Mouse (Mus musculus): ENCODE measurements around the gene Pitpnm3. TPM values are rescaled to one million over a fixed set of nuclear protein-coding genes. Genes with fewer than 3 reads are reported as not detected.

The Pitpnm3 gene
- polyA plus RNA-seq, 1 experiment = not detected

DNA sequence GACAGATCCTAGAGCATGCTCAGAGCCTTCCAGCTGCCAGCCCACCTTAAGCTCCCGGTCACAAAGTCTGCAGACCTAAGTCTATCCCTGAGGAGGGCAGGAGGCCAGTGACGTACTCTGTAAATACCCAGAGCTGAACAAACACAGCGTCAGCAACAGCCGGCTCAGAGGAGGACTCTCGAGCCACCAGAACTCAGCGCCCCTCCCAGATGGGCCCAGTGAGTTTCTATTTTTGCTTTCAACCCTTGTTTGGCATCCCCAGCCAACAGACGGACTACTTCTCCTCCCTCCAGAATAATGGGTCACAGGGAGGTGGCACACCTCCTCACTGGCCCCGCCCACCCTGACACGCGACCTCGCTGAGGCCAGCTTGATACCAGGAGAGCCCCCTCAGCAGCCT lies 5.6 kb downstream of the Pitpnm3 start:
- H3K27me3 ChIP-seq (ENCODE audit: control insufficient read depth) = peaks cover 29% of the 10 kb centered on the region
- H3K36me3 ChIP-seq (ENCODE audit: control insufficient read depth) = no peaks in the 10 kb centered on the region
- no peak for TF ChIP-seq TAL1 (IDR thresholded peaks at IDR 0.05; ENCODE audit: low read length)
- no peak for TF ChIP-seq GATA1 (IDR thresholded peaks at IDR 0.05; ENCODE audit: low read length)
- no peak overlapping the region for H3K4me3 ChIP-seq (replicated peaks)
- H3K9me3 ChIP-seq (ENCODE audit: control insufficient read depth, low read length) = no peaks in the 10 kb centered on the region
- no peaks in the 10 kb centered on the region for H3K4me1 ChIP-seq (ENCODE audit: control insufficient read depth)

GRCm38 (mm10) chr11:72129032-72129894 lies 6.3 kb downstream of the Pitpnm3 start:
- Histone ChIP-seq H3K4me1 (ENCODE audit: control insufficient read depth) (no peaks in the 10 kb centered on the region), H3K4me3 (replicated peaks) (no peak overlapping the region), H3K9me3 (ENCODE audit: control insufficient read depth, low read length) (no peaks in the 10 kb centered on the region), H3K27me3 (ENCODE audit: control insufficient read depth) (peaks cover 21% of the 10 kb centered on the region), H3K36me3 (ENCODE audit: control insufficient read depth) (no peaks in the 10 kb centered on the region)
- TF ChIP-seq GATA1 (IDR thresholded peaks at IDR 0.05; ENCODE audit: low read length) = no peak
- no peak for TF ChIP-seq TAL1 (IDR thresholded peaks at IDR 0.05; ENCODE audit: low read length)

- H3K27me3 ChIP-seq (ENCODE audit: control insufficient read depth) = peaks cover 5% of the 10 kb centered on the region; the same call in 1 of the 2 replicates
- H3K9me3 ChIP-seq (ENCODE audit: control insufficient read depth, low read length) = no peaks in the 10 kb centered on the region
- TF ChIP-seq TAL1 (IDR thresholded peaks at IDR 0.05; ENCODE audit: low read length) = no peak
- no peak for TF ChIP-seq GATA1 (IDR thresholded peaks at IDR 0.05; ENCODE audit: low read length)
- no peaks in the 10 kb centered on the region for H3K4me1 ChIP-seq (ENCODE audit: control insufficient read depth)
- no peak overlapping the region for H3K4me3 ChIP-seq (replicated peaks)
- H3K36me3 ChIP-seq (ENCODE audit: control insufficient read depth) = no peaks in the 10 kb centered on the region
Measured at GRCm38 (mm10) chr11:72127450-72128189, 8.0 kb downstream of the Pitpnm3 start.

- H3K27me3 ChIP-seq (ENCODE audit: control insufficient read depth) = no peaks in the 10 kb centered on the region
- no peaks in the 10 kb centered on the region for H3K36me3 ChIP-seq (ENCODE audit: control insufficient read depth)
- no peaks in the 10 kb centered on the region for H3K4me1 ChIP-seq (ENCODE audit: control insufficient read depth)
- no peak overlapping the region for H3K4me3 ChIP-seq (replicated peaks)
- no peak for TF ChIP-seq GATA1 (IDR thresholded peaks at IDR 0.05; ENCODE audit: low read length)
- no peak for TF ChIP-seq TAL1 (IDR thresholded peaks at IDR 0.05; ENCODE audit: low read length)
- H3K9me3 ChIP-seq (ENCODE audit: control insufficient read depth, low read length) = no peaks in the 10 kb centered on the region
Measured at GRCm38 (mm10) chr11:72125781-72126180, 9.8 kb downstream of the Pitpnm3 start.

GRCm38 (mm10) chr11:72123531-72123930 lies 12.0 kb downstream of the Pitpnm3 start:
- no peaks in the 10 kb centered on the region for H3K36me3 ChIP-seq (ENCODE audit: control insufficient read depth)
- no peaks in the 10 kb centered on the region for H3K27me3 ChIP-seq (ENCODE audit: control insufficient read depth)
- TF ChIP-seq TAL1 (IDR thresholded peaks at IDR 0.05; ENCODE audit: low read length) (no peak), GATA1 (IDR thresholded peaks at IDR 0.05; ENCODE audit: low read length) (no peak)
- H3K4me3 ChIP-seq (replicated peaks) = no peak overlapping the region
- no peaks in the 10 kb centered on the region for H3K9me3 ChIP-seq (ENCODE audit: control insufficient read depth, low read length)
- H3K4me1 ChIP-seq (ENCODE audit: control insufficient read depth) = no peaks in the 10 kb centered on the region

DNA sequence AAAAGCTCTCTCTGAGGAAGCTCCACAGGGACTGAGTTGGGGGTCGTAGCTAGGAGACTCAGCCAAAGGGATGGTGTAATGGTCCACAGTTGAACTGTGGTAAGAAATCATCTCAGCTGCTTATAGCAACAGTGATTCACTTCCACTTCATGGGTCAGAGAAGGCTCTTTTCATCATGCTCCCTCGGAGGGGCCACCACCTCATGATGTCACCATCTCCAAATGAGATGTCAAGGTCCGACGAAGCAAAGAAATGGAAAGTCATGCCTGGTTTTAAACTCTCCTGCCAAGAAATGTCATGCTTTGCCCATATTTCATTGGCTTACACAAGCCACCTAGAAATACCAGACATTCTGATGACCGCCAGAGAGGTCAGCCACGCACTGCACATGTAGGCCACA lies 15.2 kb downstream of the Pitpnm3 start:
- no peaks in the 10 kb centered on the region for H3K27me3 ChIP-seq (ENCODE audit: control insufficient read depth)
- H3K36me3 ChIP-seq (ENCODE audit: control insufficient read depth) = no peaks in the 10 kb centered on the region
- H3K9me3 ChIP-seq (ENCODE audit: control insufficient read depth, low read length) = no peaks in the 10 kb centered on the region
- TF ChIP-seq TAL1 (IDR thresholded peaks at IDR 0.05; ENCODE audit: low read length) = no peak
- TF ChIP-seq GATA1 (IDR thresholded peaks at IDR 0.05; ENCODE audit: low read length) = no peak
- H3K4me1 ChIP-seq (ENCODE audit: control insufficient read depth) = no peaks in the 10 kb centered on the region
- H3K4me3 ChIP-seq (replicated peaks) = no peak overlapping the region

DNA sequence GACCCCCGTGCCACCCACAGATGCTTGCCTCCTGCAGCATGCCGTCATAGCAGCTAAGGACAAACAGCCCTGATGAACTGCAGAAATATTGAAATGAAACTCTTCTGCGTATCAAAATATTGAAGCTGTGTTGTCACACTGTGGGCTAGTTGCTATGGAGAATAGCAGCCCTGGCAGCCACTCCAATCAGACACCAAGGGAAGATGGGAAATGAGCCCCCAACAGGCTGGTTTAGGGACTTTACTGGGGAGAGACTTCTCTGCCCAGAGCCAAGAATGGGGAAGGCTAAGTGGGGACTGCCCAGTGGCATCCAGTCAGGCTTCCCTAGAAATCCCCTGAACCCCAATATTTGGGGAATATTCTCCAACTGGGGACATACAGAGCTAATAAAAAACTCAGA lies 16.9 kb downstream of the Pitpnm3 start:
- H3K4me3 ChIP-seq (replicated peaks) = no peak overlapping the region
- TF ChIP-seq TAL1 (IDR thresholded peaks at IDR 0.05; ENCODE audit: low read length) (no peak), GATA1 (IDR thresholded peaks at IDR 0.05; ENCODE audit: low read length) (no peak)
- no peaks in the 10 kb centered on the region for H3K4me1 ChIP-seq (ENCODE audit: control insufficient read depth)
- no peaks in the 10 kb centered on the region for H3K36me3 ChIP-seq (ENCODE audit: control insufficient read depth)
- no peaks in the 10 kb centered on the region for H3K9me3 ChIP-seq (ENCODE audit: control insufficient read depth, low read length)
- H3K27me3 ChIP-seq (ENCODE audit: control insufficient read depth) = no peaks in the 10 kb centered on the region

GRCm38 (mm10) chr11:72113296-72113695 lies 22.3 kb downstream of the Pitpnm3 start:
- no peaks in the 10 kb centered on the region for H3K4me1 ChIP-seq (ENCODE audit: control insufficient read depth)
- no peaks in the 10 kb centered on the region for H3K9me3 ChIP-seq (ENCODE audit: control insufficient read depth, low read length)
- no peak overlapping the region for H3K4me3 ChIP-seq (replicated peaks)
- H3K27me3 ChIP-seq (ENCODE audit: control insufficient read depth) = no peaks in the 10 kb centered on the region
- no peaks in the 10 kb centered on the region for H3K36me3 ChIP-seq (ENCODE audit: control insufficient read depth)
- TF ChIP-seq GATA1 (IDR thresholded peaks at IDR 0.05; ENCODE audit: low read length) = no peak
- no peak for TF ChIP-seq TAL1 (IDR thresholded peaks at IDR 0.05; ENCODE audit: low read length)

DNA sequence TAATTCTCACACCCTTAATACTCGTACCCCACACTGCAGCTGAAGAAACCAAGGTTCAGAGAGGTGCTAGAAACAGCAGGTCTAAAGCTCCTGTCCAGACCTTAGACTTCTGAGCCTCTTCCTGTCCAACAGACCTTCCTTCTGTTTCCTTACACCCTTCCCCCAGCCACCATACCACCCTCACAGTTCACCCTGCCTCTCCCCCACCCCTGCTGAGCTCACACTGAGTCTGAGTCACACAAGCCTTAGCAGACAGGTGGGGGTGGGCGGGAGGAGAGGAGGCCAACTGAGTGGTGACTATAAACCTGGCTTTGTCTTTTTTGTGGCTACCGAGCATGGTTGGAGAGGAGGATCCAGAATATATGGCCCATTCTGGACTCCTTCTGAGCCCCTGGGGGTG lies 24.9 kb downstream of the Pitpnm3 start:
- no peaks in the 10 kb centered on the region for H3K9me3 ChIP-seq (ENCODE audit: control insufficient read depth, low read length)
- H3K4me1 ChIP-seq (ENCODE audit: control insufficient read depth) = no peaks in the 10 kb centered on the region
- TF ChIP-seq TAL1 (IDR thresholded peaks at IDR 0.05; ENCODE audit: low read length) = no peak
- TF ChIP-seq GATA1 (IDR thresholded peaks at IDR 0.05; ENCODE audit: low read length) = no peak
- H3K36me3 ChIP-seq (ENCODE audit: control insufficient read depth) = no peaks in the 10 kb centered on the region
- H3K4me3 ChIP-seq (replicated peaks) = no peak overlapping the region
- no peaks in the 10 kb centered on the region for H3K27me3 ChIP-seq (ENCODE audit: control insufficient read depth)
